ENCODE assay signal across 24 mouse cellular contexts in the genomic region with DNA sequence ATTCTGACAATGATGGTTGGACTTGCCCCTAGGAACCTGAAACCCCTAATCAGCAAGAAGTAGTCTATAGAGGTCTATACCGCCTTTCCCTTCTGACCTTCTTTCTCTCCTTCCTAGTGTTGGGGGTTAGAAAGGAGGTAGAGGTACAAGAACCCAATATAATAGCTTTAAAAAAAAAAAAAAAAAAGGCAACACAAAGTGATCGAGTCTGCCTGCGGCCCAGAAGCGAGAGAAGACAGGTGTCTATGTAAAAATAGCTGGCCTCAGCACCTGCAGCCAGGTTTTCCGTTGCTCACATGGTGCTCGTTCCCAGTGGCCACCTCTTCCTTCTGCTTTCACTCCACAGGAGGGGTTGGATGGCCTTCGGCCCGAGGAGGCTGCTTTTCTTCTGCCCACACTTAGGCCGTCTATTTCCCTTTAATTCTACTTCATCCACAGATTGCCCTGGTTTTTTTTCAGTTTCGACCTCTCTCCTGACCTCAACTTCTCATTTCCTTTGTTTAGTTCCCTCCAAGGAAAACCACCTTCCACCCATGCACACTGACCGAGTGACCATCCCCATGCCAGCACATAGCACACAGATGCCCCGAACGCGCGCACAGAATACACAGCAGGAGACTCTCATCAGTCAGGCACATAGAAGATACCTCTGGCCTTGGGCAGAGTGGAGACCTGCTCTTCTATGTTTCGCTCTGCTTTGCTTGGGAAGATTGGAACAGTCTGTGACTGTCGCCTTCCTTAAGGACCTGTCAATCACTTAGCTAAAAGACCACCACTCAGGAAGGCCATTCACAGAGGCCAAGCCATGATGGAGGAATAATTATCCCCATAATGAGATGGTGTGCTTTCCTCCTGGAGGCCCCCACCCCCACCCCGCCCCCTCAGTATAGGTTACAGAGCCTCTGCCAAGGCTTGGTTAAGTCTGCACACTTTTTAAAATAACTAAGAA. TPM values are rescaled to one million over a fixed set of nuclear protein-coding genes. Genes with fewer than 3 reads are reported as not detected.
A peak's percentile ranks its signal among the peaks of the same experiment; 100 is the strongest.
DNase-seq lines count a peak whose midpoint lies in the region; ATAC-seq lines count a peak whose summit lies in the region.
"Had no signal": no experiment of that assay in that cellular context is flagged by ENCODE, and none has a peak within 500 bp of the region (broad histone marks: within the 10 kb centered on the region; RNA-seq: fewer than 3 reads in every experiment).

No protein-coding gene starts in this region.

- H3K36me3 ChIP-seq in midbrain, embryonic 13.5 days: no peaks in the 10 kb centered on the region
- no peaks in the 10 kb centered on the region for H3K36me3 ChIP-seq in midbrain, embryonic 15.5 days (replicated peaks)
- no peaks in the 10 kb centered on the region for H3K36me3 ChIP-seq in forebrain, embryonic 13.5 days (ENCODE audit: poor library complexity, severe bottlenecking)
- H3K36me3 ChIP-seq: heart, embryonic 12.5 days; limb, embryonic 12.5 days; neural tube, embryonic 12.5 days had no signal

- no peaks in the 10 kb centered on the region for H3K27me3 ChIP-seq in midbrain, embryonic 13.5 days
- no peaks in the 10 kb centered on the region for H3K27me3 ChIP-seq in midbrain, embryonic 15.5 days (replicated peaks)
- no peaks in the 10 kb centered on the region for H3K27me3 ChIP-seq in forebrain, embryonic 13.5 days
- H3K27me3 ChIP-seq: heart, embryonic 12.5 days; limb, embryonic 12.5 days; neural tube, embryonic 12.5 days had no signal

- no peaks in the 10 kb centered on the region for H3K9me3 ChIP-seq in midbrain, embryonic 13.5 days
- no peaks in the 10 kb centered on the region for H3K9me3 ChIP-seq in midbrain, embryonic 15.5 days
- H3K9me3 ChIP-seq in forebrain, embryonic 13.5 days (replicated peaks): no peaks in the 10 kb centered on the region; the same call in 1 of the 2 replicates
- H3K9me3 ChIP-seq: limb, embryonic 12.5 days; neural tube, embryonic 12.5 days had no signal

- DNase-seq in heart, adult 11 months: peak; percentile 91
- DNase-seq in heart, postnatal 4 days: no peak
- no peak for DNase-seq in frontal cortex, postnatal 25 days (ENCODE audit: low spot score in 2 of 2)
- DNase-seq: adrenal gland, postnatal 25 days; cerebellum, adult 2 months; gastrocnemius, postnatal 36 days; heart, postnatal 36 days; kidney, adult 18-20 months; kidney, postnatal 14 days; right cerebral cortex, postnatal 25 days had no signal

- H3K27ac ChIP-seq in midbrain, embryonic 13.5 days: no peak overlapping the region
- H3K27ac ChIP-seq in midbrain, embryonic 15.5 days: no peak overlapping the region
- H3K27ac ChIP-seq in forebrain, embryonic 13.5 days: no peak overlapping the region; the same call in 1 of the 2 replicates
- H3K27ac ChIP-seq: limb, embryonic 12.5 days; liver, embryonic 14.5 days; neural tube, embryonic 12.5 days had no signal

- H3K4me1 ChIP-seq in midbrain, embryonic 13.5 days (replicated peaks): peaks cover 18% of the 10 kb centered on the region
- H3K4me1 ChIP-seq in midbrain, embryonic 15.5 days: peaks cover 2% of the 10 kb centered on the region; the same call in 1 of the 2 replicates
- H3K4me1 ChIP-seq in forebrain, embryonic 13.5 days: peaks cover 15% of the 10 kb centered on the region

- no peak overlapping the region for H3K9ac ChIP-seq in midbrain, embryonic 13.5 days (replicated peaks)
- no peak overlapping the region for H3K9ac ChIP-seq in midbrain, embryonic 15.5 days
- no peak overlapping the region for H3K9ac ChIP-seq in forebrain, embryonic 13.5 days
- H3K9ac ChIP-seq: heart, embryonic 12.5 days; limb, embryonic 12.5 days; liver, embryonic 14.5 days; neural tube, embryonic 12.5 days had no signal

- 0 out of 2 replicates have a peak, but pooled peaks have one; percentile 50 for ATAC-seq in midbrain, embryonic 13.5 days
- ATAC-seq in midbrain, embryonic 15.5 days (replicated peaks): no peak
- peak; percentile 33; the same call in 1 of the 2 replicates for ATAC-seq in forebrain, embryonic 13.5 days
- ATAC-seq in erythroblast, adult 5-6 weeks (replicated peaks; ENCODE audit: low FRiP score, poor library complexity, severe bottlenecking): no peak
- ATAC-seq: lung, postnatal 0 days had no signal

- no peak overlapping the region for H3K4me3 ChIP-seq in midbrain, embryonic 13.5 days (replicated peaks)
- H3K4me3 ChIP-seq in midbrain, embryonic 15.5 days: no peak overlapping the region
- H3K4me3 ChIP-seq in forebrain, embryonic 13.5 days: no peak overlapping the region
- H3K4me3 ChIP-seq: erythroblast, embryonic 14.5 days; heart, embryonic 12.5 days; limb, embryonic 12.5 days; neural tube, embryonic 12.5 days had no signal

- 52% methylated on average over 18 of the region's 18 CpGs for WGBS in midbrain, embryonic 13.5 days
- WGBS in midbrain, embryonic 15.5 days: 60% methylated on average over 18 of the region's 18 CpGs
- 51% methylated on average over 18 of the region's 18 CpGs for WGBS in forebrain, embryonic 13.5 days

- no peak overlapping the region for H3K4me2 ChIP-seq in midbrain, embryonic 13.5 days (replicated peaks)
- H3K4me2 ChIP-seq in midbrain, embryonic 15.5 days: no peak overlapping the region
- no peak overlapping the region for H3K4me2 ChIP-seq in forebrain, embryonic 13.5 days
- H3K4me2 ChIP-seq: heart, embryonic 12.5 days; limb, embryonic 12.5 days; neural tube, embryonic 12.5 days had no signal

RNA-seq across cellular contexts. Expression of gene Zdhhc19, which starts 37.1 kb away (rescaled TPM):
- total RNA-seq in heart, postnatal 4 days (2021): under 1 TPM in 1 of 2 experiments, not detected in 1; 0.24 TPM
- polyA plus RNA-seq in midbrain, embryonic 13.5 days (2015; fragmentation: Nextera tagmentation; extraction: Ambion mirVana): not detected in 2 replicates
- not detected in 2 replicates for polyA plus RNA-seq in midbrain, embryonic 15.5 days (2015; fragmentation: Nextera tagmentation; extraction: Ambion mirVana)
- not detected in 2 replicates for polyA plus RNA-seq in forebrain, embryonic 13.5 days (2015; fragmentation: Nextera tagmentation; extraction: Ambion mirVana)
- total RNA-seq in erythroblast, adult 5-6 weeks (2015; ENCODE audit: low replicate concordance): not detected in 2 replicates
- total RNA-seq in erythroblast, adult 5-6 weeks (2017; ENCODE audit: low replicate concordance): not detected in 2 replicates
- total RNA-seq: adrenal gland, postnatal 25 days; gastrocnemius, postnatal 36 days; heart, postnatal 36 days; left cerebral cortex, adult 8-10 months had no signal
- polyA plus RNA-seq: C2C12; cerebellum, adult 2 months; cortical plate, adult 2 months; erythroblast, embryonic 14.5 days; heart, embryonic 12.5 days; limb, embryonic 12.5 days; liver, embryonic 14.5 days; lung, postnatal 0 days; neural tube, embryonic 12.5 days; urinary bladder, adult 2 months had no signal

RNA-seq across cellular contexts. Expression of gene Slc51a, which starts 45.5 kb away (rescaled TPM):
- 1 to 10 TPM; 4.2 to 5.5 TPM for total RNA-seq in heart, postnatal 4 days (2021)
- polyA plus RNA-seq in midbrain, embryonic 13.5 days (2015; fragmentation: Nextera tagmentation; extraction: Ambion mirVana): 0.27 and 0.39 TPM in 2 replicates
- polyA plus RNA-seq in midbrain, embryonic 15.5 days (2015; fragmentation: Nextera tagmentation; extraction: Ambion mirVana): 0.20 and 0.50 TPM in 2 replicates
- polyA plus RNA-seq in forebrain, embryonic 13.5 days (2015; fragmentation: Nextera tagmentation; extraction: Ambion mirVana): 0.25 and 0.49 TPM in 2 replicates
- not detected in 2 replicates for total RNA-seq in erythroblast, adult 5-6 weeks (2015; ENCODE audit: low replicate concordance)
- total RNA-seq in erythroblast, adult 5-6 weeks (2017; ENCODE audit: low replicate concordance): not detected in 2 replicates
- total RNA-seq: adrenal gland, postnatal 25 days; gastrocnemius, postnatal 36 days; left cerebral cortex, adult 8-10 months had no signal
- polyA plus RNA-seq: erythroblast, embryonic 14.5 days; urinary bladder, adult 2 months had no signal

Comparison
In these comparisons a context has a peak if more than half of its experiments do, and no peak if none do; other contexts are left out.
1. ATAC-seq: peak in midbrain, embryonic 13.5 days (single experiment) and forebrain, embryonic 13.5 days (single experiment); none in midbrain, embryonic 15.5 days (single experiment) and erythroblast, adult 5-6 weeks (single experiment).